Mouse (Mus musculus) ES-E14 (cell line): ENCODE data around the gene Pin4.

Experiments used
- CHD2 ChIP-seq: IDR thresholded peaks from 2 replicates; pipeline ENCODE4 v1.6.1; 2014; ENCODE audit warnings: mild to moderate bottlenecking, low read depth, low read length, inconsistent platforms
- MAFK ChIP-seq: IDR thresholded peaks from 2 replicates; pipeline ENCODE4 v1.6.1; 2014; ENCODE audit warnings: mild to moderate bottlenecking, low read depth, low read length, inconsistent platforms; ENCODE audit not compliant: insufficient read depth
- ZNF384 ChIP-seq: IDR thresholded peaks from 2 replicates; pipeline ENCODE4 v1.6.1; 2012; ENCODE audit warnings: low read depth, low read length, inconsistent platforms

DNA sequence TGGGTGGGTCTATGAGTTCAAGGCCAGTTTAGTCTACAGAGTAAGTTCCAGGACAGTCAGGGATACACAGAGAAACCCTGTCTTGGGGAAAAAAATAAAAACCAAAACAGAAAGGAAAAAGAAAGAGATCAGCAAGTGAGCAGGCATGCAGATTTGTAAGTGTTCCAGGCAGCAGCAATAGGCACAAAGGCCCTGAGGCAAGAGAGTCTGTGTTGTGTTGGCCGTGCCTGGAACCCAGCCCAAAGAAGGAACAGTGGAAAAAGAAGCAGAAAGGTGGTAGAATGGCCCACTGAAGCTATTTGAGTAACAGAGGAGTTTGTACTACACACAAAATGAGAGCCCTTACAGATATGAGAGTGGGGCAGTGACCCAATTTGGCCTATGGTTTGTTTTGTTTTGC is 50.5 kb downstream of the Pin4 start:
- TF ChIP-seq CHD2 = no peak
- TF ChIP-seq ZNF384 = no peak
- TF ChIP-seq MAFK = no peak
